Mouse (Mus musculus) frontal cortex, postnatal 14 days (tissue): ENCODE results near the gene Slc33a1.

Experiments used
- DNase-seq, 2 experiments: peaks; one replicate each; pipeline ENCODE4 v3.0.0; 2022; ENCODE audit warnings: low spot score in 2 of 2

Slc33a1 gene

DNA sequence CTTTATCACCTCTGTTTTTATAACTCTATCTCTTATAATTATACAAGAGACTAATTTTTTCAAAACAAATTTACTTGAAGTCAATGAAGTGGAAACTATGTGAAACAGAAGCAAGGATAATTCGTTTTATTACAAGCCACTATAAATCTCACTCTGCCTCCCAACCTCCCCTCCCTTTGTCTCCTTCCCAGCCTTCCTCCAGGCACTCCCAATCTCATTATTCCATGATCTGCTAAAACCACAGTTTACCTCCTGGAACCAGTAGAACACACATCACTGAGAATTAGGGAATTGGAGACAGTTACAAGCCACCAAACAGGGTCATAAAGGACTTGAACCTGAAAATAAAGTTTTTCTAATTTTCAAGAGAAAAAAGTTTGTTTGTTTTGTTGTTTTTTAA, 67.4 kb downstream of the Slc33a1 start:
- no peak for DNase-seq

DNA sequence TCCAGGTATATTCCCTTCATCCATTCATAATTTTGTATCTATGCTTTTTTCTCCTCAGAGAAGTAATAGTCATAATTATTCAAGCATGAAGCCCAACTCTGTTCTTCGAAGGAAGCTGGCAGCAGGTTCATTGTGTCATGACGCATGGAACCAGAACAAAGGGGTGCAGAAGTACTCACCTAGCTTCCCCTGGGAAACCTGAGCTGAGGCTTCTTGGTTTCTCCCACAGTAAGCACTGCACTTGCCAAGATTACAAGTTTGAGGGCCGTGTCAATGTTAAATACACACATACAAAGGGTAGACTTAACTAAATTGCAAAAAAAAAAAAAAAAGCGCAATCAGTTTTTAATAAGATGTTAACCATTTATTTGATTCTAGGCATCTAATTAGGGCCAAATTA, 68.3 kb downstream of the Slc33a1 start:
- DNase-seq = no peak

DNA sequence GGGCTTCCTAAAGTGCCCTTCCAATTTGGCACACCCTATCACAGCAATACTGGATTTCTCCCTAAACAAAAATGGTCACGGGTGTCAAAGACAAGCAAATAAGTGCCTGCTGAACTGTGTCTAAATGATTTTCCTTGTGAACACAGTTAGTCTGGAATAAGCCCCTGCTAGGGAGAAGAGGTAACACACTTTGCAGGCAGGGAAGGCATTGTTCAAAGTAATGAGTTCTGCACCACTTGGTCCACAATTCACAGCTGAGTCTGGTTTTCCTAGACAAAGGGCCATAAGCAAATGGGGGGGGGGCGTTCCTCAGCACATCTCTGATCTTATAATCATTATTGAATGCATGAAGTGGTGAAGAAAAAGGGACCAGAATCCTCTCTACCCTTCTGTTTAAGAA, 68.8 kb downstream of the Slc33a1 start:
- no peak for DNase-seq

DNA sequence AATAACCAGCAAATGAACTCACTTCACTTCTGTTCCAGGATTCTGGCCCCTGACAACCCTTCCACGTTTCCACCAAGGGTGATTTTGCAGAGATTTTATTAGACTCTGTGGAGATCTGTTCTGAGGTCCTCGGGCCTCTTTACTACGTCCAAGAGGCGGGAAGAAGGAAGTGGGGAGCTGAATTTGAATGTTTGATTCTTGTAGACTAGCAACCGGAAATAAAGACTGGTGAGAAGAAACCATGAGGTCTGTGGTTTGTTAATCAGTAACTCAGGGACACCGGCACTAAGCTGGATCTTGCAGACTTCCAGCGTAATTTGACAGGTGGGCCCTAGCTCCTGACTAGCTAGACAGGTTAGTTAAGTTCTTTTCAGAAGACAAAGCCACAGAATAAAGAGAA, 70.9 kb downstream of the Slc33a1 start:
- DNase-seq = no peak

DNA sequence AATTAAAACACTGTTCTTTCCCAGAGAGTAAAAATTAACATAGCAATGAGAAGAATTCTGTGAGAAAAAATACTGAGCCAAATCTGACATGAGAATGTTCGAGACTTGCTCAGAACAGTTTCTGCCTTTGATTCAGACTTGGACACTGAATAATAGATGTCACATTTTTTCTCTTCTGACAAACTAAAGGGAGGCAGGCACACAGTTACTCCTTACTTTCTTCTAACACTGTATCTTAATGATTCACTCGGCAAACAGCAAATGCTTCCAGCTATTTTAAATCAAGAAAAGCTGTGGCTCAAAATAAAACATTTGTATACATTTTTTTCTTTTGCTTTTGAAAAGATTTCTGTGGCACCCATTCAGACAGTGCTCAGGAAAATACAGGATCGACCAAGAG, 72.4 kb downstream of the Slc33a1 start:
- DNase-seq = no peak
